Mouse (Mus musculus) lung, embryonic 16.5 days (tissue): ENCODE results near the gene Defb43. TPM values are rescaled to one million over a fixed set of nuclear protein-coding genes. Genes with fewer than 3 reads are reported as not detected.

Experiments
- ATAC-seq: fragments of 200-750 bp; cut with Nextera tagmentation; 2 replicates; pipeline ENCODE4 v1.8.0; 2017; ENCODE audit warnings: low read depth, mild to moderate bottlenecking, moderate library complexity
- H3K27ac ChIP-seq: fragments of 300-500 bp; sonication (generic); 2 replicates; pipeline ENCODE4 v1.5.1; 2014; ENCODE audit warnings: mild to moderate bottlenecking, control low read depth, low read length
- H3K27me3 ChIP-seq: fragments of 300-500 bp; sonication (generic); 2 replicates; pipeline ENCODE4 v1.6.1; 2014; ENCODE audit warnings: low read depth, low read length, mixed read lengths; ENCODE audit not compliant: control insufficient read depth, insufficient read depth
- H3K36me3 ChIP-seq: fragments of 300-500 bp; sonication (generic); 2 replicates; pipeline ENCODE4 v1.6.1; 2014; ENCODE audit warnings: low read length; ENCODE audit not compliant: control insufficient read depth, insufficient read depth
- H3K4me1 ChIP-seq: fragments of 300-500 bp; sonication (generic); replicated peaks from 2 replicates; pipeline ENCODE4 v1.6.1; 2014; ENCODE audit warnings: low read length, mixed read lengths; ENCODE audit not compliant: control insufficient read depth, insufficient read depth
- H3K4me2 ChIP-seq: fragments of 300-500 bp; sonication (generic); 2 replicates; pipeline ENCODE4 v1.6.1; 2014; ENCODE audit warnings: low read depth, low read length, control low read depth
- H3K4me3 ChIP-seq: fragments of 300-500 bp; sonication (generic); 2 replicates; pipeline ENCODE4 v1.5.1; 2014; ENCODE audit warnings: mild to moderate bottlenecking, low read length, control low read depth
- H3K9ac ChIP-seq: fragments of 300-500 bp; sonication (generic); 2 replicates; pipeline ENCODE4 v1.6.1; 2014; ENCODE audit warnings: low read length, control low read depth
- H3K9me3 ChIP-seq: fragments of 300-500 bp; sonication (generic); 2 replicates; pipeline ENCODE4 v1.6.1; 2016; ENCODE audit warnings: low read length; ENCODE audit not compliant: control insufficient read depth
- WGBS: fragments of 180-500 bp; shearing (Covaris S2); extraction: QIAGEN DNeasy Blood & Tissue Kit; methylation state at CpG from one replicate; pipeline ENCODE4 v1.1.7; 2014; 5-methylcytosine and 5-hydroxymethylcytosine counted together
- polyA plus RNA-seq: library from polyadenylated mRNA; unstranded; fragments of >200 nt; fragmentation: Nextera tagmentation; extraction: Ambion mirVana; gene quantifications from 2 replicates; pipeline ENCODE4 v1.2.1, GENCODE M21; 2015

The Defb43 gene
- polyA plus RNA-seq, 1 experiment from 2014 or later: not detected

DNA sequence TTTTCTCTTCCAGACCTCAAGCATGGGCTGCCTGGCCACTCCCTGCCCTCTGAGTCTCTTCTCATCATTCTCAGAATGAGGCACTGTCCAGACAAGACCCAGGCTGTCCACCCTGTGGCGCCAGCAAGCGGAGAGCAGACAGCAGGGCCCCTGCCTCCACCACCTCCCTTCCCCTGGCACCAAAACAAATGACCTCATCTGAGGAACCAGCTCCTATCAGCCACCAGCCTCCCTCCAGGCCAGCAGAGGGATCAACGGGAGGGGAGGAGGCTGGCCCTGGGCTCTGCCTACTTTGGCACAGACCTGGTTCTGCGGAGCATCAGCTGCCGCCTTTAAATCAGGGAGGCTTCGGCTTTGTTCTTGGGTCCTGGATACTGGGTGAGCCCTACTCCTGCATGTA, 43.2 kb downstream of the Defb43 start:
- H3K27me3 ChIP-seq: no peaks in the 10 kb centered on the region
- H3K9me3 ChIP-seq: no peaks in the 10 kb centered on the region
- no peak overlapping the region for H3K9ac ChIP-seq
- WGBS: 25% methylated on average over 6 of the region's 6 CpGs
- no peak overlapping the region for H3K27ac ChIP-seq
- no peak overlapping the region for H3K4me2 ChIP-seq
- H3K4me1 ChIP-seq: no peaks in the 10 kb centered on the region; the same call in 1 of the 2 replicates
- peak; percentile 80 for ATAC-seq
- no peak overlapping the region for H3K4me3 ChIP-seq
- no peaks in the 10 kb centered on the region for H3K36me3 ChIP-seq

DNA sequence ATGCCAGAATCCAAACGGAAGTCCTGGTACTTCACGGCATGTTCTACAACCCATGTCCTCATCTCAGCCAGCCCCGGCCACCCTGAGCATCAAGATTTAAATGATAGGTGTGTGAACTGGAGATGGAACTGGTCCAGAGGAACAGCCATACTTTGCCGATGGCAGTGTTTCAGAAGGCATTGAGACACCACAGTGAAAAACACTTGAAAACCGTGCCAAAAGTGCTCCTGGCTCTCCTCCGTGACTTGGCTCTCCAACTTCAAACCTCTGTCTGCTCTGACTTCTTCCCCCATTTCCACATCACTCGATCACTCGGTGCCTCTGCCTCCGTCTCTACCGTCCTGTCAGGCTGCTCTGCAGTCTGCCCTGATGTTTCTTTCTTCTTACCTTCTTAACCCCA, 48.8 kb downstream of the Defb43 start:
- no peaks in the 10 kb centered on the region for H3K27me3 ChIP-seq
- ATAC-seq: no peak
- no peak overlapping the region for H3K4me3 ChIP-seq
- 44% methylated on average over 10 of the region's 10 CpGs for WGBS
- no peak overlapping the region for H3K4me2 ChIP-seq
- peaks cover 3% of the 10 kb centered on the region; the same call in 1 of the 2 replicates for H3K9me3 ChIP-seq
- no peak overlapping the region for H3K27ac ChIP-seq
- no peaks in the 10 kb centered on the region for H3K4me1 ChIP-seq
- no peak overlapping the region for H3K9ac ChIP-seq
- no peaks in the 10 kb centered on the region for H3K36me3 ChIP-seq

DNA sequence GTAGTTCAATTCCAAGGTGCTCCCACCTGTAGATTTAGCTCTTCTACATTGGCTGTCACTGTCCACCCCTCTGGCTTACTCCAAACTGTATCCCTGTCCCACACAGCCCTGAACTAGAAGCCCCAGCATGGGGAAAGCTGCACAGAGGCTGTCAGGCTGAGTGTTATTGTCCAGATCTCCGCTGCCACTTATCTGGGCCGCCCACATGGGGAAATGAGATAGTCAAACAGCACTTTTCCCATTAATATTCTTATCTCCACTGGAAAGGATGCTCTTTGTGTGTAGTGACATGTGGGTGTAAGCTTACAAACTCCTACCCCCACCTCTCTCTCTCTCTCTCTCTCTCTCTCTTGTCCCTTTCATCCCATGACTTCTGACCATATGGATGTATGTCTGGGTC, 50.6 kb downstream of the Defb43 start:
- Histone ChIP-seq H3K4me1 (no peaks in the 10 kb centered on the region), H3K9me3 (peaks cover 3% of the 10 kb centered on the region; the same call in 1 of the 2 replicates), H3K9ac (no peak overlapping the region), H3K36me3 (no peaks in the 10 kb centered on the region), H3K4me3 (no peak overlapping the region), H3K27ac (no peak overlapping the region), H3K4me2 (no peak overlapping the region), H3K27me3 (no peaks in the 10 kb centered on the region)
- WGBS: 61% methylated on average over 2 of the region's 2 CpGs
- ATAC-seq: no peak

DNA sequence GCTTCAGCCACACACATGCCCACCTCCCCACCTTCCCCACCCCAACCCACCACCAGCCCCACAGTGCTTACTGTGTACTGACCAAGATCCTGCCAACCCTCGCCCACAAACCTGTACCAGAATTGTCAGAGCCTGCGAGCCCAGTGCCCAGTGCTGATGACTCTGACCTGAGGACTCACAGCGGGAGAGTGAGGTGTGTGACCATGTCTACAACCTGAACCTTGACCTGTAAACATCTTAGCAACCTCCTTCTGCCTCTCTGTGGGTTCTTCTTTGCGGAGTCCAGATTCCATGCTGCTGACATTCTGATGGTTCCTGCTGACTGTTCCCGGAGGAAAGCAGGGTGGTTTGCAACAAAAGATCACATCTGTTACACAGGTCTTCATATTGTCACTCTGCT, 53.8 kb downstream of the Defb43 start:
- Histone ChIP-seq H3K27ac (no peak overlapping the region), H3K4me1 (no peaks in the 10 kb centered on the region), H3K9me3 (peaks cover 3% of the 10 kb centered on the region; the same call in 1 of the 2 replicates), H3K9ac (no peak overlapping the region), H3K4me3 (no peak overlapping the region), H3K27me3 (no peaks in the 10 kb centered on the region), H3K4me2 (no peak overlapping the region), H3K36me3 (no peaks in the 10 kb centered on the region)
- 69% methylated on average over 5 of the region's 5 CpGs for WGBS
- no peak for ATAC-seq

DNA sequence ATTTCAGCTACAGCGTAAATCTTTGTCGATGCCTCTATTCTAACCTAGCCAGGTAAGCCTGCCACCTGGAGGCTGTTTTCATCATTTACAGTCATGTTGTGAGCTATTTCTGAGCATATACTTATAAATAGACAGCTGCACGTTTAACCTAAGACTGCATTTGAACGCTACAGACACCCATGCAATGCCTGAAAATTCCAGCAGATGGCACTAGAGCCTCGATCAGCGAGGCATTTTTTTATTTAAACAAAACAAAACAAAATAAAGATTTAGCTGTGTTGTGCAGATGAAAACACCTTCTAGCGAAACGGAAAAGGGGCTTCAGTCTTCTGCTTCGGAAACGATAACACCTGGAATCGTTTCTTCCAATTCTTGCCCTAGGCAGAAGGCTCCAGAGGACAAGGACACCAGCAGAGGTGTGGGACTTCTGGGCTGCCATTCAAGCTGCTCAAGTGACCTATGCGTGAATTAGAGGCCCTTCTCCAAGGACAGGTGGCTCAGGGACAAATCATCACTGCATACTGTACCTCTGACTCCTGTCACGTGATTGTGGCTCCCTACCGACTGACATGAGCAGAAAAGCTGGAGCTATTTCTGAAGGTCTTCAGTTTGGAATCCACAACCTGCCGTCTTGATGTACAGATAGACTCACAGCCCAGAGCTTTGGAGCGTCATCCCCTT, 55.2 kb downstream of the Defb43 start:
- Histone ChIP-seq H3K36me3 (no peaks in the 10 kb centered on the region), H3K27ac (no peak overlapping the region), H3K27me3 (no peaks in the 10 kb centered on the region), H3K4me2 (no peak overlapping the region), H3K4me1 (no peaks in the 10 kb centered on the region), H3K9me3 (peaks cover 3% of the 10 kb centered on the region; the same call in 1 of the 2 replicates), H3K9ac (no peak overlapping the region), H3K4me3 (no peak overlapping the region)
- ATAC-seq: no peak
- WGBS: 23% methylated on average over 16 of the region's 16 CpGs

Other genes with a start within 250 kb of the Defb43 start
- 7.0 and 7.7 TPM in 2 replicates for gene Wdfy2, start 174.1 kb upstream of the Defb43 start, polyA plus RNA-seq
- not detected in 2 replicates for gene Defb48, start 27.3 kb upstream of the Defb43 start, polyA plus RNA-seq
- gene Defb47, start 13.7 kb upstream of the Defb43 start, polyA plus RNA-seq: not detected in 2 replicates
- gene Defb42, start 35.2 kb downstream of the Defb43 start, polyA plus RNA-seq: 0.24 and 0.40 TPM in 2 replicates
- gene Defb30, start 38.2 kb downstream of the Defb43 start, polyA plus RNA-seq: not detected in 2 replicates